Mouse (Mus musculus): ENCODE results near the gene Nupl2. TPM values are rescaled to one million over a fixed set of nuclear protein-coding genes. Genes with fewer than 3 reads are reported as not detected.

The Nupl2 gene
- 5.5 and 6.1 TPM in 2 replicates for polyA plus RNA-seq (2012; rRNA removed)

GRCm38 (mm10) chr5:24164789-24165445 is at the start of gene Nupl2:
Nupl2 (plus strand) TSS chr5:24164963.

Other genes with a start within 250 kb of the Nupl2 start
- gene Fam126a, start 134.3 kb upstream of the Nupl2 start, polyA plus RNA-seq (2012; rRNA removed), result 2.3 and 3.3 TPM in 2 replicates
- gene Klhl7, start 64.4 kb upstream of the Nupl2 start, polyA plus RNA-seq (2012; rRNA removed), result 1.0 and 1.5 TPM in 2 replicates
- gene Kcnh2, start 186.6 kb downstream of the Nupl2 start, polyA plus RNA-seq (2012; rRNA removed), result 45.8 and 63.0 TPM in 2 replicates
- 5.4 and 6.2 TPM in 2 replicates for gene Nos3, start 199.8 kb downstream of the Nupl2 start, polyA plus RNA-seq (2012; rRNA removed)
- 2.7 and 3.1 TPM in 2 replicates for gene Atg9b, start 227.2 kb downstream of the Nupl2 start, polyA plus RNA-seq (2012; rRNA removed)
- gene Abcb8, start 228.7 kb downstream of the Nupl2 start, polyA plus RNA-seq (2012; rRNA removed), result 87.7 and 110 TPM in 2 replicates
- gene Asic3, start 248.4 kb downstream of the Nupl2 start, polyA plus RNA-seq (2012; rRNA removed), result 0.24 and 0.58 TPM in 2 replicates

Data from colon, adult 2 months (tissue).